Mouse (Mus musculus): Measurements from ENCODE around the gene Usp6nl. TPM values are rescaled to one million over a fixed set of nuclear protein-coding genes. Genes with fewer than 3 reads are reported as not detected.
A peak's percentile ranks its signal among the peaks of the same experiment; 100 is the strongest.

Gene Usp6nl
- polyA plus RNA-seq, 1 experiment from 2014 or later = 13.6 TPM

DNA sequence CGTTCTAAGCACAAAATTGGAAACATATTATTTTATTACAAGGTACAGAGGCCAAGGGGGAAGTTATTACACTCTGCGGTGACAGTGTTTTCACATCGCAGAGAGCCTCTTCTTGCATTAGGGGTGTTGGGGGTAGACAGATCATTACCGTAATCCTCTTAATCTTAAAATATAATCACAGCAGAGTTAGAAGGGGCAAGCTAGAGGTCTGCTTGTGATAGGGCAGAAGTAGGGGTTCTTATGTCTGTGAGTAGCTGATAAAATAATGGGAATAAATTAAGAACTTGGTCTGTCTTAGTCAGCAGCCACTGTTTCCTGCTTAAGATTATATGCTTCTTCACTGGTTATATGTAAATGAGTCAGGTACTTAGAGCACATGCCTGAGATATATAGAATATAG is 30.6 kb downstream of the Usp6nl start:
- Histone ChIP-seq H3K9me3 (no peaks in the 10 kb centered on the region), H3K4me2 (replicated peaks) (no peak overlapping the region), H3K9ac (no peak overlapping the region), H3K27ac (no peak overlapping the region), H3K4me1 (peaks cover 9% of the 10 kb centered on the region), H3K27me3 (replicated peaks) (no peaks in the 10 kb centered on the region), H3K4me3 (no peak overlapping the region), H3K36me3 (no peaks in the 10 kb centered on the region)
- WGBS = 80% methylated on average over 4 of the region's 4 CpGs
- ATAC-seq (ENCODE audit: low FRiP score, low read depth) = no peak

DNA sequence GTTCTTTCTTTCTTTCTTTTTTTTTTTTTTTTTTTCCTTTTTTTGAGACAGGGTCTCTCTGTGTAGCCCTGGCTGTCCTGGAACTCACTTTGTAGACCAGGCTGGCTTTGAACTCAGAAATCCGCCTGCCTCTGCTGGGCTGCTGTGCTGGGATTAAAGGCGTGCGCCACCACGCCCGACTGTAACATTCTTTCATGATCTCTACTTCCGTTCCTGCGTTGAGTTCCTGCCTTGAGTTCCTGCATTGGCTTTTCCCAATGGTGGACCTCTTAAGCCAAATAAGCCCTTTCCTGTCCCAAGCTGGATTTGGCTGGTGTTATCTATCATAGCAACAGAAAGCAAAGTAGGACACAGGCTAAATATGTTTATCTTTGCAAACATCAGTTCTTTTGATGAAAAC is 34.8 kb downstream of the Usp6nl start:
- Histone ChIP-seq H3K9ac (no peak overlapping the region), H3K27ac (no peak overlapping the region), H3K4me1 (peaks cover 20% of the 10 kb centered on the region; the same call in 1 of the 2 replicates), H3K4me3 (no peak overlapping the region), H3K4me2 (replicated peaks) (no peak overlapping the region), H3K36me3 (no peaks in the 10 kb centered on the region), H3K27me3 (replicated peaks) (no peaks in the 10 kb centered on the region), H3K9me3 (no peaks in the 10 kb centered on the region)
- ATAC-seq (ENCODE audit: low FRiP score, low read depth) = no peak
- WGBS = 97% methylated on average over 7 of the region's 7 CpGs

DNA sequence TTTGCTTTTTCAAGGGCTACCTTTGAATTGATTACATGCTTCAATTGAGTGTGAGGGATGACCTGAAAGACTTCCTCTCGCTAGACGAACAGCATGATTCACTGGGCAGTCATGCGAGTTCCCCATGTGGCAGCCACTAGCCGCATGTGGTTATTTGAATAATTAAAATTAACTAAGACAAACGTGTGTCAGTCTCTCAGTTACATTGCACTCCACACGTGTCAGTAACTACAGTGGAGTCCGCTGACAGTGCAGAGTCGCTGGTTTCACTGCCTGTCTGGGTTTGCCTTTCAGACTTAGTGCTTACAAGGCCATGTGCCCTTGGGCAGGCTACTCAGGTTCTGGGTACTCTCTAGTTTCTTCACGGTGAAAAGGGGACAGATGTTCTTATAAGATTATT is 37.2 kb downstream of the Usp6nl start:
- H3K4me3 ChIP-seq = no peak overlapping the region
- H3K27ac ChIP-seq = no peak overlapping the region
- ATAC-seq (ENCODE audit: low FRiP score, low read depth) = 0 out of 2 replicates have a peak, but pooled peaks have one; percentile 30
- H3K9ac ChIP-seq = no peak overlapping the region
- H3K4me2 ChIP-seq (replicated peaks) = no peak overlapping the region
- no peaks in the 10 kb centered on the region for H3K27me3 ChIP-seq (replicated peaks)
- H3K36me3 ChIP-seq = no peaks in the 10 kb centered on the region
- 43% methylated on average over 9 of the region's 9 CpGs for WGBS
- no peaks in the 10 kb centered on the region for H3K9me3 ChIP-seq
- H3K4me1 ChIP-seq = peaks cover 14% of the 10 kb centered on the region; the same call in 1 of the 2 replicates

DNA sequence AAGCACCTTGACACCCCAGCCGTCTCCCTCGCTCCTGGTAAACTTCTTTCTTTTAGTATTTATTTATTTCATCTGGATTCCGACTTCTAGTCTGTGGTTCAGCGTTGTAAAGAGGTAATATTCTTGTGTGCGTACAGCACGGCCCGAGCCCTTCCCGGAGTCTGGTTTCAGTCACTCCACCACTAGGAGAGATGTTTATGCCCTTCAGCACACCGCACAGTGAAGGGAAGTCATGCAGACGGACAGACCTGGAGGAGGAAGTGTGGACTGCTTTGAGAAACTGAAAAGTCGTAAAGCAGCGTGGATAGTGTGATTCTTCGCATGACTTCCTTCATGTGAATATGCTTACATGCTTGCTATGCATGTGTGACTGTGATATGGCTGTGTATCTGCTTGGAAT is 40.7 kb downstream of the Usp6nl start:
- Histone ChIP-seq H3K27ac (no peak overlapping the region), H3K4me1 (peaks cover 27% of the 10 kb centered on the region), H3K27me3 (replicated peaks) (no peaks in the 10 kb centered on the region), H3K4me2 (replicated peaks) (no peak overlapping the region), H3K4me3 (no peak overlapping the region), H3K36me3 (no peaks in the 10 kb centered on the region), H3K9ac (no peak overlapping the region), H3K9me3 (no peaks in the 10 kb centered on the region)
- no peak for ATAC-seq (ENCODE audit: low FRiP score, low read depth)
- 75% methylated on average over 13 of the region's 13 CpGs for WGBS

DNA sequence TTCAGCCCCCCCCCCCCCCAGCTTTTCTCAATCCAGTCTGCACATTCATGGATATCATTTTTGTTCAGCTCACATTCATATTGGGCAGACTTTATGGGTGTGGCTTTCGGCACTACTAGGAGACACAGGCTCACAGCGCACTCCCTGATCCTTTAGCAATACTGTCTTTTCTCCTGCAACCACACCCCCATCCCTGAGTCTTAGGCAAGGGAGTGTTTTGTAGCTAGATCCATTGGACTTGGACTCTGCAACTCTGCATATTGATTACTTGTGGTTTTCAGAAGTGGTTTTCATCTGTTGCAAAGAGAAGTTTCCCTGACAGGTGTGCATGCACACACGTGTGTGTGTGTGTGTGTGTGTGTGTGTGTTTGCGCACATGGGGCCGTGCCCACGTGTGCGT is 41.5 kb downstream of the Usp6nl start:
- 92% methylated on average over 7 of the region's 7 CpGs for WGBS

DNA sequence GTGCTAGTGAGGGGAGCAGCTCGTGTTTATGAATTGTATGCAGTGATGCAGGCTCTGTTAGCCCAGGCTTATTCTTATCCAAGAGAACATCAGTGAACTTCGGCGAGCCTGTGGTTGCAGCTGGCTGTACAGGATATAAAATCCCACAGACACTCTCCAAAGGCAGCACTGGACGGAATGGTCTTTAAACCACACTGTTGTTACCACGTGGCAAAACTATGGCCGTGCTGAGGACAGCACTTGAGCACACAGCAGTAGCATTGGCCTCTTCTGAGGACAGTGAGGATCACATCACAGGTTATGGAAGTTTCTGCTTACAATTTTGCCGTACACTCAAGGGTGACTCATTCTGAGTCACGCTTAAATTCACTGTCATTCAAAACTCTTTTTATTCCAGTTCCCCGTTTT is 44.1 kb downstream of the Usp6nl start:
- no peak overlapping the region for H3K4me2 ChIP-seq (replicated peaks)
- WGBS = 53% methylated on average over 9 of the region's 9 CpGs

More for the DNA sequence above, 41.5 kb downstream of the Usp6nl start:
- no peak overlapping the region for H3K27ac ChIP-seq
- H3K27me3 ChIP-seq (replicated peaks) = no peaks in the 10 kb centered on the region
- H3K36me3 ChIP-seq = no peaks in the 10 kb centered on the region
- ATAC-seq (ENCODE audit: low FRiP score, low read depth) = no peak
- no peak overlapping the region for H3K9ac ChIP-seq
- H3K4me3 ChIP-seq = no peak overlapping the region
- H3K4me2 ChIP-seq (replicated peaks) = no peak overlapping the region
- peaks cover 23% of the 10 kb centered on the region for H3K4me1 ChIP-seq
- no peaks in the 10 kb centered on the region for H3K9me3 ChIP-seq

DNA sequence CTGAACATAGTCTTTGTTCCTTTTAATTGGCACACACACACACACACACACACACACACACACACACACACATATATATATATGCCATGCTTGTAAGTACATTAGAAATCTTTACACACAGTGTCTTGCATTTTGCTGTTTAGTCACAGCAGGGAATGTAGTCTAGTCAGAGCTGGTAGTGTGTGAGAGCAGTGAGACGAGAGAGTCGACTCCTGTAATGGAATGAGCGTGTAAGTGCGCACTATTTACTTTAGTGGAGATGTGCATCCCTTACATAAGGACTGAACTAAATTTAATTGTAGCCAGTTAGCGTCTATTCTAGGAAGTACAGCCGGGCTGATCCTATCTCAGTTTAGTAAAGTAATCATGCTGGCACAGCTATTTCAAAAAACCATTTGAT is 44.5 kb downstream of the Usp6nl start:
- Histone ChIP-seq H3K27ac (no peak overlapping the region), H3K4me2 (replicated peaks) (no peak overlapping the region), H3K4me1 (peaks cover 16% of the 10 kb centered on the region), H3K36me3 (no peaks in the 10 kb centered on the region), H3K27me3 (replicated peaks) (no peaks in the 10 kb centered on the region), H3K9ac (no peak overlapping the region), H3K4me3 (no peak overlapping the region), H3K9me3 (no peaks in the 10 kb centered on the region)
- WGBS = 62% methylated on average over 6 of the region's 6 CpGs
- ATAC-seq (ENCODE audit: low FRiP score, low read depth) = peak; percentile 59

More for the DNA sequence above, 44.1 kb downstream of the Usp6nl start:
- Histone ChIP-seq H3K4me3 (no peak overlapping the region), H3K27me3 (replicated peaks) (no peaks in the 10 kb centered on the region), H3K36me3 (no peaks in the 10 kb centered on the region), H3K9ac (no peak overlapping the region), H3K4me1 (peaks cover 17% of the 10 kb centered on the region), H3K9me3 (no peaks in the 10 kb centered on the region), H3K27ac (no peak overlapping the region)
- peak; percentile 64; the same call in 1 of the 2 replicates for ATAC-seq (ENCODE audit: low FRiP score, low read depth)

DNA sequence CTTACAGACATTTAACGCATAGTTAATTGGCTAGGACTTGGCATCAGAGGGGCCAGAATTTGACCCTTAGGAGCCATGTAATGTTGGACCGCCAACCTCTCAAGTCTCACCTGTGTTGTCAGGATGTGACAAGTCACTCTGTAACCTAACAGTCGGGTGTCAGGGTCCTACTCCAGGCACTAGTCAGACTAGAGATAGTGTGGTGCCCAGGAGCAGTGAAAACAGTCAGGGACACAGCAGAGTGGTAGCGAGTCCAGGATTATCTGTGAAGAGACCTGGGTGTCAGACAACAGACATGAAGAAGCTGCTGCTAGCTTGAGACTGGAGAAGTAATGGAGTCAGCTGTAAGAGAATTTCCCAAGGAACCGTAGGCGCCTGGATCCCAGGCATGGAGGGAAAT is 45.0 kb downstream of the Usp6nl start:
- H3K27ac ChIP-seq = no peak overlapping the region
- H3K9me3 ChIP-seq = no peaks in the 10 kb centered on the region
- H3K4me1 ChIP-seq = peaks cover 13% of the 10 kb centered on the region
- no peaks in the 10 kb centered on the region for H3K27me3 ChIP-seq (replicated peaks)
- no peak overlapping the region for H3K4me2 ChIP-seq (replicated peaks)
- no peak overlapping the region for H3K9ac ChIP-seq
- ATAC-seq (ENCODE audit: low FRiP score, low read depth) = no peak
- WGBS = 87% methylated on average over 6 of the region's 6 CpGs
- no peak overlapping the region for H3K4me3 ChIP-seq
- H3K36me3 ChIP-seq = no peaks in the 10 kb centered on the region

DNA sequence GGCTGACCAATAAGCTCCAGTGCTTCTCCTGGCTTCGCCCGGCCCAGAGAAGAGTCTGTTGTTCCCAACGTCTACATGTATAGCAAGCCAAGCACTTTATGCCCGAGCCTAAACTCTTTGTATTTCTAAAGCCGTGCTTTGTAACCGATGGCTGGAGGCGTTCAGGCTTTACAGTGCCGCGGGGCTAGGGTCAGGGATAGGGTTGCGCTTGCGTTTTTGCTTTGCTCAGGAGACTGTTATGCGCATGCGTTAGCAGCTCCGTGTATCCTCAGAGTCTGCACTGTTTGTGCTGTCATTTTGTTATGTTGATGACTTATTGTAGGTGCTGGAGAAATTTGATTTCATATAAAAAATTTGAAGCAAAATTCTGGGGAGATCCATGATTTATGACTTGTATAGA is 51.7 kb downstream of the Usp6nl start:
- 64% methylated on average over 14 of the region's 14 CpGs for WGBS
- Histone ChIP-seq H3K27ac (no peak overlapping the region), H3K9me3 (no peaks in the 10 kb centered on the region), H3K4me1 (no peaks in the 10 kb centered on the region; the same call in none of the 2 replicates), H3K4me2 (replicated peaks) (no peak overlapping the region), H3K36me3 (no peaks in the 10 kb centered on the region), H3K4me3 (no peak overlapping the region), H3K27me3 (replicated peaks) (no peaks in the 10 kb centered on the region), H3K9ac (no peak overlapping the region)
- ATAC-seq (ENCODE audit: low FRiP score, low read depth) = no peak

DNA sequence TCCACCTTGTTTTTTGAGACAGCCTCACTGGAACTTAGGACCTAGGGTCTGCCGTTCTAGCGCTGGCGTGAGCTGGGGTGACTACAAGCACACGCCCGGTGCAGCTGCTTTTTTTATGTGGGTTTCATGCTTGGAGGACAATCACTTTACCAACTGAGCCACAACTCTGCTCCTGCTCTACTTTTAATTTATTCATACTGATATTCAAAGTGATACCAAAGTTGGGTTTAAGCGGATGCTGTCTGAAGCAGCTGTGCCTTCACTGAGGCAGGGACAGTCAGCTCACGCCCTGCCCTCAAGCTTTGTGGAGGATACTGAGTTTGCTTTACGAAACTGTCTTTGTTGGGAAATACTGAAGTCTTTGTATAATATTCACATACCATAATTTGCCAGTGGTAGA is 53.6 kb downstream of the Usp6nl start:
- Histone ChIP-seq H3K4me2 (replicated peaks) (no peak overlapping the region), H3K36me3 (no peaks in the 10 kb centered on the region), H3K27me3 (replicated peaks) (no peaks in the 10 kb centered on the region), H3K9me3 (no peaks in the 10 kb centered on the region), H3K4me3 (no peak overlapping the region), H3K4me1 (no peaks in the 10 kb centered on the region; the same call in 1 of the 2 replicates), H3K27ac (no peak overlapping the region), H3K9ac (no peak overlapping the region)
- WGBS = 87% methylated on average over 8 of the region's 8 CpGs
- ATAC-seq (ENCODE audit: low FRiP score, low read depth) = no peak

DNA sequence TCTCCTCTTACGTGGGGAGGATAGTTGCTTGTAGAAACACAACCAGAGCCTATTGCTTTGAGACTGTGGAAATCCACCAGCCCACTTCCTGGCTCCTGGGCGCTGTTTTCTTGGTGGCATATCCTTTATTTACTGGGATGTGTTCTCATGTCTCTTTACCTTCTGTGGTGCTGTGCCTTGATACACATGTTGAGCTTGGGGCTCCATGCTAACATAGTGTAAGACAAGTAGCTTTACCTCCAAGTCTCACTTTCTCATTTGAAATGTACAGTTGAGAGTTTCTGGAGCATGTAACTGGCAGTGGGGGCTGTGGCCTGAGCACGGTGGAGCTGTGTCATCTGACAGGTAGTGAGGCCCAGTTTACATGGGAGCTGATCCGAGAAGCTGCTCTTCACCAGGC is 54.5 kb downstream of the Usp6nl start:
- WGBS = 85% methylated on average over 4 of the region's 4 CpGs
- H3K9me3 ChIP-seq = no peaks in the 10 kb centered on the region
- no peak for ATAC-seq (ENCODE audit: low FRiP score, low read depth)

DNA sequence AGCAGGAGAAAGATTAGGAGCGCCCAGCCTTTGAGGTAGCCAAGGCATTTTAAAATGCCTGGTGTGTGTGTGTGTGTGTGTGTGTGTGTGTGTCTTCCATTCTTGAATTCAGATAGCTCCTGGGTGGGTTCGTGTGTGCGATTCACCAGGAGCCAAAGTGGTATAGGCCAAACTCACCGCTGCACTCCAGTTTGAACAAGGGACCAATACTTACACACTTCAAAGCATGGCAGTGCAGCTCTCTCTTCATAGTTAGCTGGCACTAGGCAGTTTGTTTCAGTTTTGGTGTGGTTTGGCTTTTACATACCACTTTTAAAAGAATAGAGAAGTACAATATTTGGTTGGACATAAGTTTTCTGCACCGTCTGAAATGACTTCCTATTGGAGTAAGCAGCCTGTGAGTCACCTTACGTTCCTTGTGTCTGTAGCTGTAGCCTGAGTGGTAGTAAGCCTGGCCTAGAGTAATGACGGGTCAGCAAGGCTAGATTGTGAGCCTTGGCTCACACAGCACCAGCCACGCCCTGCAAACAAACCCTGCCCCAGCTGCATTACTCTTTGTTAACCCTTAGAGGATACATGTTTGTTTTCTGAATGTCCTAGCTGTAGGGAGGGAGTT is 56.2 kb downstream of the Usp6nl start:
- ATAC-seq (ENCODE audit: low FRiP score, low read depth) = no peak
- 74% methylated on average over 8 of the region's 8 CpGs for WGBS

More for the DNA sequence above, 54.5 kb downstream of the Usp6nl start:
- Histone ChIP-seq H3K9ac (no peak overlapping the region), H3K4me2 (replicated peaks) (no peak overlapping the region), H3K4me3 (no peak overlapping the region), H3K4me1 (no peaks in the 10 kb centered on the region; the same call in 1 of the 2 replicates), H3K36me3 (no peaks in the 10 kb centered on the region), H3K27me3 (replicated peaks) (no peaks in the 10 kb centered on the region), H3K27ac (no peak overlapping the region)

DNA sequence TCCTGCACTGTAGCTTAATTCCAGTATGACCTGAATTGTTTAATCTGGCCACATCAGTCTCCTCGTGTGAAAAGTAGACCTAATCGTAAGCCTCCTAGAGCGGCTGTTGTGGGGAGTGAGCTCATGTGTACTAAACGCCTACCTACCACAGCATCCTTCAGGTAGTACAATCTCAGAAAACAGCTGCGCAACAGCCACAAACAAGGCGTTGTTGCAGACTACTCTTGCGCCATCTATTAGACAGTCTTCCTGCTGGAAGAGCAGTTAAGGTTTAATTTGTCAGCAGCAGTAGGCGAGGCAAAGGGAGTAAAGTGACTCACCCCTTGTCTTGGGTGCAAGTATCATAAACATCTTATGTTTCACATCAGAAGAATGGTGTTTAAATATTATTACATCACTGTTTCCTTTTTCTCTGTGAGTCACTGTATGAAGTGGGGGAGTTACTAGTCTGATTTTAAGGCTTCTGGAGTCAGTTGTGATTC is 57.3 kb downstream of the Usp6nl start:
- no peak overlapping the region for H3K4me3 ChIP-seq
- H3K9ac ChIP-seq = no peak overlapping the region
- H3K4me1 ChIP-seq = no peaks in the 10 kb centered on the region; the same call in 1 of the 2 replicates
- no peak overlapping the region for H3K4me2 ChIP-seq (replicated peaks)
- 88% methylated on average over 8 of the region's 8 CpGs for WGBS
- H3K36me3 ChIP-seq = no peaks in the 10 kb centered on the region
- H3K27ac ChIP-seq = no peak overlapping the region
- H3K9me3 ChIP-seq = no peaks in the 10 kb centered on the region
- no peaks in the 10 kb centered on the region for H3K27me3 ChIP-seq (replicated peaks)
- ATAC-seq (ENCODE audit: low FRiP score, low read depth) = no peak

More for the DNA sequence above, 56.2 kb downstream of the Usp6nl start:
- no peak overlapping the region for H3K9ac ChIP-seq
- H3K9me3 ChIP-seq = no peaks in the 10 kb centered on the region
- no peak overlapping the region for H3K4me2 ChIP-seq (replicated peaks)
- H3K4me3 ChIP-seq = no peak overlapping the region
- H3K4me1 ChIP-seq = no peaks in the 10 kb centered on the region; the same call in 1 of the 2 replicates
- no peaks in the 10 kb centered on the region for H3K27me3 ChIP-seq (replicated peaks)
- no peak overlapping the region for H3K27ac ChIP-seq
- no peaks in the 10 kb centered on the region for H3K36me3 ChIP-seq

All from neural tube, embryonic 12.5 days (tissue).